Mouse (Mus musculus) heart, postnatal 0 days (tissue): Measurements from ENCODE around the gene Gm11111. TPM values are rescaled to one million over a fixed set of nuclear protein-coding genes. Genes with fewer than 3 reads are reported as not detected.

ENCODE experiments used
- ATAC-seq: fragments of 200-750 bp; cut with Nextera tagmentation; 2 replicates; pipeline ENCODE4 v1.8.0; 2017; ENCODE audit warnings: low read depth, moderate number of reproducible peaks, moderate library complexity; ENCODE audit not compliant: insufficient read depth
- DNase-seq: peaks from one replicate; pipeline ENCODE4 v3.0.0-alpha.2; 2016; ENCODE audit warnings: low spot score
- H3K27ac ChIP-seq: fragments of 300-500 bp; sonication (generic); 2 replicates; pipeline ENCODE4 v1.5.1; 2014; ENCODE audit warnings: low read depth, mild to moderate bottlenecking
- H3K27me3 ChIP-seq: fragments of 300-500 bp; sonication (generic); 2 replicates; pipeline ENCODE4 v1.6.1; 2014; ENCODE audit warnings: low read length, mixed read lengths; ENCODE audit not compliant: control insufficient read depth, insufficient read depth
- H3K36me3 ChIP-seq: fragments of 300-500 bp; sonication (generic); replicated peaks from 2 replicates; pipeline ENCODE4 v1.6.1; 2014; ENCODE audit warnings: low read length, mixed read lengths; ENCODE audit not compliant: control insufficient read depth, insufficient read depth
- H3K4me1 ChIP-seq: fragments of 300-500 bp; sonication (generic); 2 replicates; pipeline ENCODE4 v1.6.1; 2014; ENCODE audit warnings: antibody characterized with exemption; ENCODE audit not compliant: control insufficient read depth, insufficient read depth
- H3K4me2 ChIP-seq: fragments of 300-500 bp; sonication (generic); 2 replicates; pipeline ENCODE4 v1.6.1; 2014; ENCODE audit warnings: low read depth, mild to moderate bottlenecking, low read length, moderate library complexity
- H3K4me3 ChIP-seq: fragments of 300-500 bp; sonication (generic); 2 replicates; pipeline ENCODE4 v1.5.1; 2014; ENCODE audit warnings: low read depth, low read length
- H3K9ac ChIP-seq: fragments of 300-500 bp; sonication (generic); replicated peaks from 2 replicates; pipeline ENCODE4 v1.6.1; 2014; ENCODE audit warnings: low read depth, low read length, mixed read lengths
- H3K9me3 ChIP-seq: fragments of 300-500 bp; sonication (generic); replicated peaks from 2 replicates; pipeline ENCODE4 v1.6.1; 2016; ENCODE audit warnings: low read length; ENCODE audit not compliant: control insufficient read depth
- CTCF ChIP-seq: IDR thresholded peaks from 2 replicates; pipeline ENCODE4 v1.5.1; 2016; ENCODE audit warnings: antibody characterized with exemption, control low read depth, low read depth
- EP300 ChIP-seq: IDR thresholded peaks from 2 replicates; pipeline ENCODE4 v1.6.1; 2016; ENCODE audit warnings: antibody characterized with exemption, low read depth
- WGBS: fragments of 180-500 bp; shearing (Covaris S2); extraction: QIAGEN DNeasy Blood & Tissue Kit; methylation state at CpG from one replicate; pipeline ENCODE4 v1.1.7; 2014; 5-methylcytosine and 5-hydroxymethylcytosine counted together
- polyA plus RNA-seq: library from polyadenylated mRNA; unstranded; fragments of >200 nt; fragmentation: Nextera tagmentation; extraction: Ambion mirVana; gene quantifications from 2 replicates; pipeline ENCODE4 v1.2.1, GENCODE M21; 2015
- total RNA-seq: library from RNA; depleted of rRNA; stranded (reverse); fragments of >200 nt; gene quantifications from 2 replicates; pipeline ENCODE4 v1.2.3, GENCODE M21; 2014; ENCODE audit warnings: low replicate concordance

Gm11111 gene
- total and polyA plus RNA-seq, 2 experiments from 2014 or later: not detected

DNA sequence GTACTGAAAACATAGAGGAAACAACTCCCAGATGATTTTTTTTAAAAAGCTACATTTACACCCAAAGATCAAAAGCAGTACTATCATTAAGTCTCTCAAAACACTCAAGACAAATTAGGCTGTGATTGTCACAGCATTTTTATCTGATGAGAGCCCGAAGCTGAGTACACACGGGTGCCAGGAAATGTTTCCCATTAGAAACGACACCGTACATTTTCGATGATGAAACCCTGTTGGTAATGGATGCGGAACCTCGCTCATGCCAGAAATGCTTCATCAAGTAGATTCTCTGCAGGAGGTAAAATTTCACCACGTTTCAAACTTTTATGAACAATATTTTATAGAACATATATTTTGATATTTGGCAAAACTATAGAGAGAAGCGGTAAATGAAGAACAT lies 10.3 kb downstream of the Gm11111 start:
- Histone ChIP-seq H3K9me3 (no peaks in the 10 kb centered on the region), H3K27me3 (no peaks in the 10 kb centered on the region), H3K9ac (no peak overlapping the region), H3K4me1 (no peaks in the 10 kb centered on the region), H3K36me3 (no peaks in the 10 kb centered on the region), H3K4me3 (no peak overlapping the region), H3K4me2 (no peak overlapping the region), H3K27ac (no peak overlapping the region)
- DNase-seq (no peak), ATAC-seq (no peak)
- WGBS: 74% methylated on average over 9 of the region's 9 CpGs
- TF ChIP-seq EP300 (no peak), CTCF (no peak)

DNA sequence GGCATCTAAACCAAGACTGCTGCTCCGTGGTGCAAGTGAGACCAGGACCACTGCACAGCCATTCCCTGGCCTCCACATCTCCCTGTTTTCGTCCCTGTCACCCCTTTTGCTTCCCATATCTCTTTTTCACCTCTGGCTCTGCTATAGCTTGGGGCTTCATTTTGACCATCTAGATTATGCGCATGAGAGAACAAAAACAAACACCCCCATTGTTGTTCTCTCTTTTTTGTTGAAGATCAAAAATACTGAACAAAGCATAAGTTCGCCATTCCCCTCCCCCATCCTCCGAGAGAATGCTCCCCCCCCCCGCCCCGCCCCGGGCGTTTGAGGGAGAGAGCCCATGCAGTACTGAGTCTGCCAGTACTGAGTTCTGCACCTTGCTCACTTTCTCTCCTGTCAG lies 11.3 kb downstream of the Gm11111 start:
- Histone ChIP-seq H3K27me3 (no peaks in the 10 kb centered on the region), H3K36me3 (no peaks in the 10 kb centered on the region), H3K9ac (no peak overlapping the region), H3K4me3 (no peak overlapping the region), H3K4me1 (no peaks in the 10 kb centered on the region), H3K4me2 (no peak overlapping the region), H3K9me3 (no peaks in the 10 kb centered on the region), H3K27ac (no peak overlapping the region)
- TF ChIP-seq EP300: no peak
- TF ChIP-seq CTCF: no peak
- WGBS: 53% methylated on average over 9 of the region's 9 CpGs
- DNase-seq: no peak
- ATAC-seq: no peak

DNA sequence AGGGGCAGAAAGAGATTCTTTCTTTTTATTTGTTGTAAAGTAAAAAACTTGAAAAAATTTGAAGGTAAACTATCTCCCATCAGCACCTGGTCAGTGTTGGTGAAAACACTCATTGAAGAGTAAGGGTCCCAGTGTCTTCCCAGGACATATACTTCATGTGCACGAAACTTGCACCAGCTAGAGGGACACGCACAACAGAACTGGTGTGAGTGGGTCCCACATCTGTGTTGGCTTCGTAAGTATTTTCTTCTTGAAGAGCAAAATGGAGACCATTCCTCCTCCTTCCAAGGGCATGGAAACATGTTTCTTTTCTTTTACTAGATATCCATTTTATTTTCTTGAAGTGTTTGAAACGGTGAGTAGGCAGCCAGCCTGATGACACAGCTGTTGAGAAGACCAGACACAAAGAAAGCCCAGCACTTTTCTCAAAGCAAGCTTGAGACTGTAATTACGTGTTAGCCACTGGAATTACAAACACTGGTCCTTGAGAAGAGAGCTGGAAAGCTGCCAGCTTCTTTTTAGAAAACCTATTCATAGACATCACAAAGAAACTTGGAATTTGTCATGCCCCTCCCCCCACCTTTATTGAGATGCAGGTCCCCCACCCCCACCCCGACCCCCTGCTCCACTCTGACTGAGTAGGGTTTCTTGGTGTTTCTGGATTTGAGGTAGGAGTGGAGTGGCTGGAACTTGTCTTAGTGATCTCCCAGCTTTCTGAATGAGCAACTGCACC lies 14.1 kb downstream of the Gm11111 start:
- DNase-seq (no peak), ATAC-seq (no peak)
- no peaks in the 10 kb centered on the region for H3K36me3 ChIP-seq
- no peak overlapping the region for H3K9ac ChIP-seq
- no peak overlapping the region for H3K4me3 ChIP-seq
- TF ChIP-seq EP300: no peak
- TF ChIP-seq CTCF: no peak
- WGBS: 54% methylated on average over 6 of the region's 6 CpGs
- no peak overlapping the region for H3K4me2 ChIP-seq
- no peak overlapping the region for H3K27ac ChIP-seq
- no peaks in the 10 kb centered on the region for H3K9me3 ChIP-seq
- no peaks in the 10 kb centered on the region for H3K4me1 ChIP-seq
- H3K27me3 ChIP-seq: no peaks in the 10 kb centered on the region

DNA sequence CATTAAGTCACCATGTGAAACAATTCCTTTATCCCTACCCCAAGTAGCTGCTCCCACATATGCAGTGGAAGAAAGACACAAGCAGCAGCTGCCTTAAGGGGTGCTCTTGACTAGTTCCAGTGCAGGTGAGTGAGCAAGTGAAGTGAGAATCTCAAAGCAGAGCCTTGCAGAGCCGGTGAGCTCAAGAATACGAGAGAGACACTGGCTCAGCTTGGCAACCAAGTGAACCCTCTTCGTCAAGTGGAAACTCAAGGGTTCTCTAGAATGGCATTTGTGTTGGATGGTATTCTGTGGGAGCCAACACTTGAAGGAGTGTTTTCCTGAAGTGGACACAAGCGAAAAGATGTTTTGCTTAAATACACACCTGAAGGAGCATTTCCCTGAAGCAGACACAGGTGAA lies 16.0 kb downstream of the Gm11111 start:
- Histone ChIP-seq H3K4me3 (no peak overlapping the region), H3K27ac (no peak overlapping the region), H3K9ac (no peak overlapping the region), H3K27me3 (no peaks in the 10 kb centered on the region), H3K4me2 (no peak overlapping the region), H3K36me3 (no peaks in the 10 kb centered on the region), H3K4me1 (no peaks in the 10 kb centered on the region), H3K9me3 (no peaks in the 10 kb centered on the region)
- DNase-seq (no peak), ATAC-seq (no peak)
- WGBS: 86% methylated on average over 4 of the region's 4 CpGs
- TF ChIP-seq CTCF: no peak
- no peak for TF ChIP-seq EP300

DNA sequence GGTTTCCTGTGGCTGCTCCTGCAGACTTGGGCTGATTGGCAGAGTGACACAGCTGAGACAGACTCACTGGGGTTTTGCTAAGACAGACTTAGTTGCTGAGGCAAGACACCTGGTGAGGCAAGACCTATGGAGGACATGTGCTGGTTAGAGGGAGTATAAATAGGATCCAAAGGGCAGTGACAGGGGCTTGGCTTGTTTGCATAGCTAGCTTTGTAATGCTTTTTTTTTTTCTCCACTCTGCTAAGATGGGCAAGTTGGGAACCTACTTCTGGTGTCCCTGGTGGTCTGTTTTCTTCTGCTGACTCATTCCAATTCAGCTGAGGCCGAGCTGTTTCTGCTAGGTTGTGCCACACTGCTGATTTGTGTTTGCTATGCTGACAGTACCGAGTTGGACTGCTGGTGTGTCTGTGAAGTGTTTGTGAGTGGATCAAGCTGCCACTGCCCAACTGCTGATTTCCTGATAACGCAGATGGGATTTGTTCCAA lies 16.6 kb downstream of the Gm11111 start:
- Histone ChIP-seq H3K36me3 (no peaks in the 10 kb centered on the region), H3K4me1 (no peaks in the 10 kb centered on the region), H3K4me2 (no peak overlapping the region), H3K27me3 (no peaks in the 10 kb centered on the region), H3K4me3 (no peak overlapping the region), H3K9me3 (no peaks in the 10 kb centered on the region), H3K9ac (no peak overlapping the region), H3K27ac (no peak overlapping the region)
- ATAC-seq: no peak
- DNase-seq: no peak
- TF ChIP-seq CTCF (no peak), EP300 (no peak)
- 31% methylated on average over 3 of the region's 3 CpGs for WGBS

DNA sequence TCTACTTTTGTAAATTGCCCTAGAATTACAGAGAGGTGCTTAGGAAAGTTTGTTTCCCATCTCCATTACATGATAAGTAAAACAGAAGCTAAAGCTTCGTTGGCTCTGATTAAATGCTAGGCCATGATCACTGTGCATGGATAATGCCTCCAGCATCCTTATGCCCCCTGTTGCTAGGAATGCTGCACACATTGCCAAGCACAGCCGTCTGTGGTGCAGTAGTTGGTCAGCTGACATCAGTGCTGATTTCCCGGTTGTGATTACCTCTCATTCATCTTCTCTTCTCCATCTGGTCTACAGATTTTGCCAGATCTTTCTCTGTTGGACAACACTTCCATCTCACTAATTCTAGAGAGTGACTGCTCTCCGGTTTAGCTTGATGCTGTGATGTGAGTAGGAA lies 19.9 kb downstream of the Gm11111 start:
- no peak for ATAC-seq
- H3K4me3 ChIP-seq: no peak overlapping the region
- H3K36me3 ChIP-seq: no peaks in the 10 kb centered on the region

More for the DNA sequence above, 19.9 kb downstream of the Gm11111 start:
- TF ChIP-seq CTCF: no peak
- no peaks in the 10 kb centered on the region for H3K4me1 ChIP-seq
- DNase-seq: no peak
- no peaks in the 10 kb centered on the region for H3K27me3 ChIP-seq
- 54% methylated on average over 4 of the region's 4 CpGs for WGBS
- H3K9ac ChIP-seq: no peak overlapping the region
- H3K4me2 ChIP-seq: no peak overlapping the region
- no peak overlapping the region for H3K27ac ChIP-seq
- no peaks in the 10 kb centered on the region for H3K9me3 ChIP-seq
